35 mouse cellular contexts compared by ENCODE assay signal in the genomic region with DNA sequence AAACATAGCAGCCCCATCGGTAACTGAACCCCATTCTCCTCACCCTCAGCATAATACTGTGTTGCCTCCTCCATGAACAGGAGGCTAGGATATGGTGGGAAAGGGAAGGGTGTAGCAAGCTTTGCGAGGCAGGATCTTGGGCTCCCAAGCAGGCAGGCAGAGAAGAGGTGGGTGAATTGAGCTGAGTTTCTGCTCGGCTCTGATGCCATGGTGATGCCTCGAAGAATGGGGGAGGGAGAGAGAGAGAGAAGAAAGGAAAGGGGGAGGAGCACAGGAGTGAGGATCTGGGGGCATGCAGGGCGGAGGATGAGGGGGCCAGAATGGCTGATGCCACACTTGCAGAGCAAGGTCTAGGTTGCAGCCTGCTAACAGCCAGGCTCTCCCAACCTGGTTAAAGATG. TPM values are rescaled to one million over a fixed set of nuclear protein-coding genes. Genes with fewer than 3 reads are reported as not detected.
A peak's percentile ranks its signal among the peaks of the same experiment; 100 is the strongest.
DNase-seq lines count a peak whose midpoint lies in the region; ATAC-seq and TF ChIP-seq lines count a peak whose summit lies in the region.
"Had no signal": no experiment of that assay in that cellular context is flagged by ENCODE, and none has a peak within 500 bp of the region (broad histone marks: within the 10 kb centered on the region; RNA-seq: fewer than 3 reads in every experiment).

No protein-coding gene starts in this region.

- TF ChIP-seq CTCF in stomach, postnatal 0 days (IDR thresholded peaks at IDR 0.05; ENCODE audit: low read depth), result no peak

- H3K9ac ChIP-seq in hindbrain, embryonic 12.5 days, result no peak overlapping the region
- no peak overlapping the region for H3K9ac ChIP-seq in stomach, postnatal 0 days (ENCODE audit: low read length)
- H3K9ac ChIP-seq: embryonic facial prominence, embryonic 13.5 days; liver, embryonic 15.5 days; lung, embryonic 15.5 days; neural tube, embryonic 13.5 days had no signal

- DNase-seq in hindbrain, embryonic 10.5 days (ENCODE audit: low spot score), result no peak
- DNase-seq in brain, adult 2 months (ENCODE audit: low read depth, low spot score), result peak; percentile 85
- peak; percentile 61 to 67 for DNase-seq in frontal cortex, postnatal 36 days (ENCODE audit: low spot score in 2 of 2)
- DNase-seq in right cerebral cortex, adult 2 months (ENCODE audit: low spot score in 2 of 2), result peak; percentile 65 to 72
- DNase-seq in heart, postnatal 14 days, result no peak
- no peak for DNase-seq in stomach, postnatal 0 days (ENCODE audit: low spot score)
- DNase-seq: adrenal gland, adult 2 months; cerebellum, adult 18-20 months; cerebellum, postnatal 14 days; embryo, embryonic 11 days; gastrocnemius, postnatal 10 days; kidney, adult 9 months; kidney, postnatal 25 days; liver; lung, postnatal 4 days; thymus, postnatal 25 days had no signal

- H3K9me3 ChIP-seq in hindbrain, embryonic 10.5 days, result no peaks in the 10 kb centered on the region
- H3K9me3 ChIP-seq in hindbrain, embryonic 12.5 days (replicated peaks), result no peaks in the 10 kb centered on the region
- H3K9me3 ChIP-seq in stomach, postnatal 0 days (ENCODE audit: control insufficient read depth, low read length), result no peaks in the 10 kb centered on the region
- H3K9me3 ChIP-seq: embryonic facial prominence, embryonic 13.5 days; G1E; heart, embryonic 10.5 days; limb, embryonic 10.5 days; liver, embryonic 15.5 days; lung, embryonic 15.5 days; neural tube, embryonic 13.5 days had no signal

- H3K4me2 ChIP-seq in hindbrain, embryonic 12.5 days (replicated peaks), result no peak overlapping the region
- no peak overlapping the region for H3K4me2 ChIP-seq in stomach, postnatal 0 days (replicated peaks; ENCODE audit: low read depth)
- H3K4me2 ChIP-seq: embryonic facial prominence, embryonic 13.5 days; liver, embryonic 15.5 days; lung, embryonic 15.5 days; neural tube, embryonic 13.5 days had no signal

- peak overlapping the region; percentile 23; the same call in 1 of the 2 replicates for H3K27ac ChIP-seq in hindbrain, embryonic 10.5 days
- no peak overlapping the region for H3K27ac ChIP-seq in hindbrain, embryonic 12.5 days
- H3K27ac ChIP-seq in stomach, postnatal 0 days (replicated peaks), result no peak overlapping the region
- H3K27ac ChIP-seq: embryonic facial prominence, embryonic 13.5 days; heart, embryonic 10.5 days; hindbrain, postnatal 0 days; limb, embryonic 10.5 days; liver, embryonic 15.5 days; lung, embryonic 15.5 days; neural tube, embryonic 13.5 days had no signal

- 57% methylated on average over 5 of the region's 5 CpGs for WGBS in hindbrain, embryonic 10.5 days
- 52% methylated on average over 5 of the region's 5 CpGs for WGBS in hindbrain, embryonic 12.5 days
- 74% methylated on average over 5 of the region's 5 CpGs for WGBS in stomach, postnatal 0 days

- H3K36me3 ChIP-seq in hindbrain, embryonic 10.5 days, result no peaks in the 10 kb centered on the region
- no peaks in the 10 kb centered on the region for H3K36me3 ChIP-seq in hindbrain, embryonic 12.5 days
- no peaks in the 10 kb centered on the region for H3K36me3 ChIP-seq in stomach, postnatal 0 days (ENCODE audit: control insufficient read depth, insufficient read depth, low read length)
- H3K36me3 ChIP-seq: embryonic facial prominence, embryonic 13.5 days; G1E; heart, embryonic 10.5 days; limb, embryonic 10.5 days; liver, embryonic 15.5 days; lung, embryonic 15.5 days; neural tube, embryonic 13.5 days had no signal

- H3K4me1 ChIP-seq in hindbrain, embryonic 10.5 days (replicated peaks), result peaks cover 34% of the 10 kb centered on the region
- peaks cover 14% of the 10 kb centered on the region for H3K4me1 ChIP-seq in hindbrain, embryonic 12.5 days
- H3K4me1 ChIP-seq in stomach, postnatal 0 days (replicated peaks; ENCODE audit: control insufficient read depth, insufficient read depth), result peaks cover 4% of the 10 kb centered on the region; the same call in 1 of the 2 replicates

- TF ChIP-seq EP300 in stomach, postnatal 0 days (optimal IDR thresholded peaks at IDR 0.05), result no peak

- intact Hi-C loops in heart, postnatal 14 days (cut with DNase I), result no loop called here

- ATAC-seq in hindbrain, embryonic 12.5 days (ENCODE audit: low FRiP score), result no peak
- ATAC-seq in megakaryocyte progenitor cell, adult 5-6 weeks (replicated peaks; ENCODE audit: poor library complexity), result no peak
- ATAC-seq in stomach, postnatal 0 days (ENCODE audit: low FRiP score, low TSS enrichment), result no peak
- ATAC-seq: hindbrain, postnatal 0 days; midbrain, embryonic 16.5 days; Patski had no signal

- peaks cover 34% of the 10 kb centered on the region for H3K27me3 ChIP-seq in hindbrain, embryonic 10.5 days (ENCODE audit: insufficient read depth, poor library complexity, severe bottlenecking)
- peaks cover 17% of the 10 kb centered on the region for H3K27me3 ChIP-seq in hindbrain, embryonic 12.5 days
- H3K27me3 ChIP-seq in stomach, postnatal 0 days (ENCODE audit: control insufficient read depth, insufficient read depth, low read length), result no peaks in the 10 kb centered on the region
- H3K27me3 ChIP-seq: CH12.LX; lung, embryonic 15.5 days had no signal

- no peak overlapping the region for H3K4me3 ChIP-seq in hindbrain, embryonic 10.5 days
- H3K4me3 ChIP-seq in hindbrain, embryonic 12.5 days, result no peak overlapping the region
- no peak overlapping the region for H3K4me3 ChIP-seq in stomach, postnatal 0 days (ENCODE audit: low read depth, low read length)
- H3K4me3 ChIP-seq: embryonic facial prominence, embryonic 13.5 days; erythroblast, embryonic 14.5 days; heart, embryonic 10.5 days; limb, embryonic 10.5 days; liver, embryonic 15.5 days; lung, embryonic 15.5 days; myocyte; neural tube, embryonic 13.5 days had no signal

RNA-seq across cellular contexts. Expression of gene Chrm1, which starts 2.2 kb away (rescaled TPM):
- polyA plus RNA-seq in hindbrain, embryonic 10.5 days (2016; fragmentation: Nextera tagmentation; extraction: Ambion mirVana), result 0.05 TPM in 2 replicates
- polyA plus RNA-seq in hindbrain, embryonic 12.5 days (2016; fragmentation: Nextera tagmentation; extraction: Ambion mirVana), result 0.61 and 0.94 TPM in 2 replicates
- 0.02 TPM in 1 of 2 replicates, not detected in the other for total RNA-seq in megakaryocyte progenitor cell, adult 5-6 weeks (2015)
- total RNA-seq in megakaryocyte progenitor cell, adult 5-6 weeks (2017), result not detected in 2 replicates
- under 1 TPM in 1 of 2 experiments, not detected in 1; 0.05 TPM for total RNA-seq in heart, postnatal 14 days (2021)
- polyA plus RNA-seq in stomach, postnatal 0 days (2015; fragmentation: Nextera tagmentation; extraction: Ambion mirVana), result 1.4 and 1.8 TPM in 2 replicates
- total RNA-seq: CH12.LX; hematopoietic stem cell, adult 5-6 weeks had no signal
- polyA plus RNA-seq: erythroblast, embryonic 14.5 days; myocyte had no signal

RNA-seq across cellular contexts. Expression of gene Slc22a6, which starts 47.9 kb away (rescaled TPM):
- 0.14 and 0.16 TPM in 2 replicates for polyA plus RNA-seq in hindbrain, embryonic 10.5 days (2016; fragmentation: Nextera tagmentation; extraction: Ambion mirVana)
- 3.3 and 3.7 TPM in 2 replicates for polyA plus RNA-seq in hindbrain, embryonic 12.5 days (2016; fragmentation: Nextera tagmentation; extraction: Ambion mirVana)
- not detected in 2 replicates for total RNA-seq in megakaryocyte progenitor cell, adult 5-6 weeks (2015)
- total RNA-seq in megakaryocyte progenitor cell, adult 5-6 weeks (2017), result not detected in 2 replicates
- not detected for total RNA-seq in heart, postnatal 14 days (2021)
- not detected in 2 replicates for polyA plus RNA-seq in stomach, postnatal 0 days (2015; fragmentation: Nextera tagmentation; extraction: Ambion mirVana)
- total RNA-seq: adrenal gland, adult 2 months; CH12.LX; gastrocnemius, postnatal 10 days; granulocyte monocyte progenitor cell, adult 5-6 weeks; hematopoietic stem cell, adult 5-6 weeks had no signal
- polyA plus RNA-seq: adrenal gland, adult 2 months; erythroblast, embryonic 14.5 days; G1E; heart, embryonic 16.5 days; intestine, embryonic 16.5 days; limb, embryonic 10.5 days; myocyte; Patski had no signal

RNA-seq across cellular contexts. Expression of gene Slc3a2, which starts 57.4 kb away (rescaled TPM):
- 128 and 146 TPM in 2 replicates for polyA plus RNA-seq in hindbrain, embryonic 10.5 days (2016; fragmentation: Nextera tagmentation; extraction: Ambion mirVana)
- polyA plus RNA-seq in hindbrain, embryonic 12.5 days (2016; fragmentation: Nextera tagmentation; extraction: Ambion mirVana), result 126 and 127 TPM in 2 replicates
- total RNA-seq in megakaryocyte progenitor cell, adult 5-6 weeks (2015), result 69.3 and 73.0 TPM in 2 replicates
- 84.0 and 87.7 TPM in 2 replicates for total RNA-seq in megakaryocyte progenitor cell, adult 5-6 weeks (2017)
- 10 to 100 TPM; 39.8 to 50.9 TPM for total RNA-seq in heart, postnatal 14 days (2021)
- polyA plus RNA-seq in stomach, postnatal 0 days (2015; fragmentation: Nextera tagmentation; extraction: Ambion mirVana), result 82.5 and 87.0 TPM in 2 replicates

Comparison
In these comparisons a context has a peak if more than half of its experiments do, and no peak if none do; other contexts are left out.
1. DNase-seq: peak in brain, adult 2 months (single experiment), frontal cortex, postnatal 36 days (2 of 2) and right cerebral cortex, adult 2 months (2 of 2); none in hindbrain, embryonic 10.5 days (single experiment), heart, postnatal 14 days (0 of 2) and stomach, postnatal 0 days (single experiment).